Mouse (Mus musculus): ENCODE data around the gene Frk.

GRCm38 (mm10) chr10:34464321-34464720 is 18.9 kb upstream of the Frk start:
- TF ChIP-seq CTCF (IDR thresholded peaks at IDR 0.05; ENCODE audit: low read depth, low read length) (no peak), POLR2A (IDR thresholded peaks at IDR 0.05; ENCODE audit: insufficient read depth, low read length) (no peak)

Data from ES-Bruce4 (cell line).